Mouse (Mus musculus): Measurements from ENCODE around the gene Uxs1.

The Uxs1 gene

GRCm38 (mm10) chr1:43737812-43738518, 89.6 kb downstream of the Uxs1 start:
- in situ Hi-C loops (cut with MboI; ENCODE audit: unreplicated experiment in 2 of 2): loop anchor here (25.0 kb wide), 1 partner anchor 826 kb away; no protein-coding TSS in a partner anchor

DNA sequence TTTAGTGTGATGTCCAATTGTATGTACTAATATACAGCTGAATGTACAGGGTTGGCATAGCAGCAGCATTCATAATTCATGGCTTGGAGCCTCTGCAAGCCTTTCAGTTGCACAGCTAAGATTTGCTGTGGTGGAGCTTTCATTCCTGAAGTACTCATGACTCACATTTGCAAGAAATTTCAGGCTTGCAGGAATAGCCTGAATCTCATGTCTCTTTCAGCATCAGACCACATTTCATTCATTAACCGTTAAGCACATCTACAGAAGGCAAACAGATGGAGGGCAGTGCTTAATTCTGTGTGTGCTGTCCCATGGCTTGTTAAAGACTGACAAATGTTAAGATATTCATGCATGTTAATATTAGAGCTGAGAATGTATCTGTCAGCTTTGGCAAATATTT, 94.9 kb downstream of the Uxs1 start:
- in situ Hi-C loops (cut with MboI; ENCODE audit: unreplicated experiment in 2 of 2): loop anchor here (25.0 kb wide), 1 partner anchor 820 kb away; no protein-coding TSS in a partner anchor

- in situ Hi-C loops (cut with MboI; ENCODE audit: unreplicated experiment in 2 of 2): loop anchor here (25.0 kb wide), 1 partner anchor 820 kb away; no protein-coding TSS in a partner anchor
Observed at GRCm38 (mm10) chr1:43732100-43732499, 95.5 kb downstream of the Uxs1 start.

DNA sequence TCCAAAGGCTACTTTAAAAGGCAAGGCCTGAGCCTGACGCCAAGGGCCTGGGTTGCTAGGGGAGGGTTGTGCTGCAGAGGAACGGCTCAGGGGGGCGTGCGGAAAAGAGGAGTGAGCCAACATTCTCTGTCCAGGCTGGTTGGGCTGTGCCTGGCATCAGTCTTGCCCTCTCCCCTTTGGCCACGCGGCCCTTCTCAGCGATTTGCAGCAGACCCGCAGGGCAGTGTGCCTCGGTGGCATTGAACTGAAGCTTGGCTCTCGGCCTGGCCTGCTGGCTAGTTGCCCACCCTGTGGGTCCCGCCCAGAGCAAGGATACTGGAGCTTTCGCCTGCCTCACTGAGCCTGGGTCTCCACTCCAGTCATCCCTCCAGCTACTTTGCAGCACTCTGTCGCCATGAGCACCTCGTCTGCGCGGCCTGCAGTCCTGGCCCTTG, 97.1 kb downstream of the Uxs1 start, which contains the start of gene 1500015O10Rik:
1500015O10Rik (plus strand) TSS at position 112 of the 434 bp plus-strand sequence.
- in situ Hi-C loops (cut with MboI; ENCODE audit: unreplicated experiment in 2 of 2): loop anchor here (25.0 kb wide), 1 partner anchor 818 kb away; no protein-coding TSS in a partner anchor

DNA sequence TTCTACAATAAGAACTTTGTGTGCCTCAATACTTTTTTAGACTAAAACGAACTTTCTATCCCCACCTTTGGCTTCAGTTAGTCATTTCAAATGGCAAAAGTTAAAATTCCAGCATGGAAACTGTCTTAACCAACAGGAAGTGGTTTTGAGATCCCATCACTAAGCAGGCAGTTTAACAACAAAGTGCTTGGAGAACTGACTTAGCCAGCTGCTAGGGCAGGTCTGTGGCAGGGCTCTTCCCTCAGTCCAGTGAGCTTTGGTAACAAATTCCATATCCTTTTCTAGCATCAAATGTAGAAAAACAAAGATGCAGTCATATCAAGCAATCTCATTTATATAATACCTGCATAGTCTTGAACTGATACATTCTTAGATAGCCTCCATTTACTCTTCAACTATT, 105.1 kb downstream of the Uxs1 start:
- in situ Hi-C loops (cut with MboI; ENCODE audit: unreplicated experiment in 2 of 2): no loop called here

- in situ Hi-C loops (cut with MboI; ENCODE audit: unreplicated experiment in 2 of 2): no loop called here
Observed at GRCm38 (mm10) chr1:43718793-43719192, 108.8 kb downstream of the Uxs1 start.

GRCm38 (mm10) chr1:43717967-43718366, 109.6 kb downstream of the Uxs1 start:
- in situ Hi-C loops (cut with MboI; ENCODE audit: unreplicated experiment in 2 of 2): no loop called here

GRCm38 (mm10) chr1:43714841-43715240, 112.8 kb downstream of the Uxs1 start:
- in situ Hi-C loops (cut with MboI; ENCODE audit: unreplicated experiment in 2 of 2): no loop called here

DNA sequence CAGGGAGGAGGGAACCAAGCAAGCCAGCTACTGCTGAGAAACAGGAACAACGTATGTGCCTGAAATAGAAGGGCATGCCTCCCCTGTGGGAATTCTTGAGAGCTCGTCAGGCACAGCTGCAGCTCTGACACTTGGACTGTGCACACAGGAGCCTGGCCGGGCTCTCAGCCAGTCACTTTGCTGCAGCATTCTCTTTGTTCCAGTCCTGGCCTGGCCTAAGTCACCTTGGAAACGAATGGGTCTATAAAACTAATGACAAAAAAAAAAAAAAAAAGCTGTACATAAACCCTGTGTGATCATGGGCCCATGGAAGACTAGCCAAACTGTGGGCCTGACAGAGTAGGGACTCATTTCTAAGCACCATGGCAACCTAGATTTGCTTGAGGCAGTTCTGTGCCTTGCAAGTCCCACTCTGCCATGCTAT, 129.0 kb downstream of the Uxs1 start:
- in situ Hi-C loops (cut with MboI; ENCODE audit: unreplicated experiment in 2 of 2): no loop called here

All from v-Abl transformed pro-B cells (cell line).